Mouse (Mus musculus) C2C12 (cell line): ENCODE data around the gene Irak3. TPM values are rescaled to one million over a fixed set of nuclear protein-coding genes. Genes with fewer than 3 reads are reported as not detected.

Experiments
- H3K27me3 ChIP-seq: one replicate; pipeline ENCODE4 v1.6.1; 2011; ENCODE audit not compliant: control insufficient read depth, insufficient read depth, insufficient read length
- H3K36me3 ChIP-seq: one replicate; pipeline ENCODE4 v1.6.1; 2011; ENCODE audit not compliant: control insufficient read depth, insufficient read depth
- H3K4me3 ChIP-seq: one replicate; pipeline ENCODE4 v1.5.1; 2011; ENCODE audit warnings: mild to moderate bottlenecking, control low read depth; ENCODE audit not compliant: poor library complexity, insufficient read depth, severe bottlenecking
- H3K79me2 ChIP-seq: one replicate; pipeline ENCODE4 v1.6.1; 2011; ENCODE audit not compliant: control insufficient read depth, insufficient read depth
- H3K79me3 ChIP-seq: one replicate; pipeline ENCODE4 v1.6.1; 2011; ENCODE audit warnings: low read depth, control low read depth
- H3ac ChIP-seq: one replicate; pipeline ENCODE3; 2011; ENCODE audit warnings: low read depth; ENCODE audit not compliant: control insufficient read depth, insufficient read length
- CEBPB ChIP-seq: IDR thresholded peaks from one replicate; pipeline ENCODE4 v1.6.1; 2011; ENCODE audit warnings: low read depth, mild to moderate bottlenecking, control low read depth, moderate library complexity
- CTCF ChIP-seq: IDR thresholded peaks from one replicate; pipeline ENCODE4 v1.5.1; 2011; ENCODE audit not compliant: control insufficient read depth, insufficient read depth, insufficient read length
- FOSL1 ChIP-seq: IDR thresholded peaks from one replicate; pipeline ENCODE4 v1.8.0; 2011; ENCODE audit warnings: mild to moderate bottlenecking, low read length; ENCODE audit not compliant: poor library complexity, insufficient read depth, severe bottlenecking
- MAX ChIP-seq: IDR thresholded peaks from one replicate; pipeline ENCODE4 v1.6.1; 2011; ENCODE audit warnings: mild to moderate bottlenecking, control low read depth
- MYOD1 ChIP-seq: IDR thresholded peaks from one replicate; pipeline ENCODE4 v1.6.1; 2011; ENCODE audit warnings: low read depth; ENCODE audit not compliant: control insufficient read depth, insufficient read length
- MYOG ChIP-seq: IDR thresholded peaks from one replicate; pipeline ENCODE4 v1.6.1; 2011; ENCODE audit not compliant: control insufficient read depth, insufficient read length; ENCODE audit errors: extremely low read depth
- USF1 ChIP-seq: IDR thresholded peaks from one replicate; pipeline ENCODE4 v1.6.1; 2011; ENCODE audit warnings: low read depth, mild to moderate bottlenecking, control low read depth, moderate library complexity
- polyA plus RNA-seq: library from polyadenylated mRNA; unstranded; fragments of >200 nt; fragmentation: generic; extraction: Trizol; gene quantifications from one replicate; pipeline ENCODE4 v1.2.1, GENCODE M21; 2012; ENCODE audit warnings: missing spikeins

Gene Irak3
- polyA plus RNA-seq, 1 experiment, result 0.27 TPM

- Histone ChIP-seq H3K4me3 (no peak overlapping the region), H3K79me3 (no peaks in the 10 kb centered on the region), H3K27me3 (no peaks in the 10 kb centered on the region), H3ac (no peak overlapping the region), H3K79me2 (no peaks in the 10 kb centered on the region), H3K36me3 (no peaks in the 10 kb centered on the region)
- TF ChIP-seq CTCF, result no peak
- no peak for TF ChIP-seq CEBPB
- TF ChIP-seq FOSL1, result no peak
- TF ChIP-seq MYOD1, result no peak
- no peak for TF ChIP-seq USF1
- TF ChIP-seq MYOG, result no peak
- no peak for TF ChIP-seq MAX
Measured at GRCm38 (mm10) chr10:120140193-120140592, 61.7 kb downstream of the Irak3 start.

DNA sequence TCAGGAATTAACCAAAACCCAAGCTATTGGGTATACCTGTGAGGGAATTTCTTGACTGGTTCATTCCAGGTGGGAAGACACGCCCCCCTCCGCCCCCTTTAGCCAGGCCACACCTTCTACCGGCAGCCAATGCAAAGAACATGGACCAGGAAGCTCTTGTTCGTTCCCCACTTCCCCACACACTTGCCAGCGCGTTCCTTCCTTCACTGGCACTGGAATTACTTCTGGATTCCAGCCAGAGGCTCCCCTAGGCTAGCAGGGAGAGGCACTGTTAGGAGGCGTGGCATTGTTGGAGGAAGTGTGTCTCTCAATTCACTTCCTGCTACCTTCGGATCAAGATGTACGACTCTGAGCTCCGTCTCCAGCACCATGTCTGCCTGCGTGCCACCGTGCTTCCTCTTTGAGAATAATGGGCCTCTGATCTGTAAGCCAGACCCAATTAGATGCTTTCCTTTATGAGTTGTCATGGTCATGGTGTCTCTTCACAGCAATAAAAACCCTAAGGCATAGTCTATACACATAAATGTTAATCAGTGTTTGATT lies 65.8 kb downstream of the Irak3 start:
- Histone ChIP-seq H3K36me3 (no peaks in the 10 kb centered on the region), H3K27me3 (peaks cover 10% of the 10 kb centered on the region), H3K79me2 (no peaks in the 10 kb centered on the region), H3ac (no peak overlapping the region), H3K4me3 (no peak overlapping the region), H3K79me3 (no peaks in the 10 kb centered on the region)
- no peak for TF ChIP-seq CEBPB
- TF ChIP-seq USF1, result no peak
- no peak for TF ChIP-seq FOSL1
- no peak for TF ChIP-seq MYOD1
- no peak for TF ChIP-seq MAX

DNA sequence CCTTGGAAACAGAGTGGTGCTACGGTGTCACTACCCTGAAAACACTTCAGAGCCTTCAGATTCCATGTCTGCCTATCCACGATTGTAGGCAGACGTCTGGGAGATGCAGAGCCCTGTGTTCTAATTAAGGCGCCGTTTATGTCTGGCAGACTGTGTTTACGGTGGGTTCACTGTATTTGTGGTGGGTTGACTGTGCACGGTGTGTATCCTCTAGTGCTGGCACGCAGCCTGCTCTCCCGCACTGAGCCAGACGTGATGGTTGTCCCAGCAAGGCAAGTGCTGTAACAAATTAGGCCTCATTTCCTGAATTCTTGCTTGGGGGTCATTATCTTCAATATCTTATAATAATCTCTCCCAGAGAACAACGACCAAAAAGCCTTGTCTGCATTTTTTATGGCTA lies 68.2 kb downstream of the Irak3 start:
- H3K79me3 ChIP-seq, result no peaks in the 10 kb centered on the region
- peaks cover 10% of the 10 kb centered on the region for H3K27me3 ChIP-seq
- TF ChIP-seq MYOG, result no peak
- no peak for TF ChIP-seq MAX
- TF ChIP-seq MYOD1, result no peak
- TF ChIP-seq FOSL1, result no peak
- TF ChIP-seq USF1, result no peak
- no peak for TF ChIP-seq CEBPB
- no peak for TF ChIP-seq CTCF
- no peak overlapping the region for H3ac ChIP-seq
- no peak overlapping the region for H3K4me3 ChIP-seq
- H3K36me3 ChIP-seq, result no peaks in the 10 kb centered on the region
- H3K79me2 ChIP-seq, result no peaks in the 10 kb centered on the region

DNA sequence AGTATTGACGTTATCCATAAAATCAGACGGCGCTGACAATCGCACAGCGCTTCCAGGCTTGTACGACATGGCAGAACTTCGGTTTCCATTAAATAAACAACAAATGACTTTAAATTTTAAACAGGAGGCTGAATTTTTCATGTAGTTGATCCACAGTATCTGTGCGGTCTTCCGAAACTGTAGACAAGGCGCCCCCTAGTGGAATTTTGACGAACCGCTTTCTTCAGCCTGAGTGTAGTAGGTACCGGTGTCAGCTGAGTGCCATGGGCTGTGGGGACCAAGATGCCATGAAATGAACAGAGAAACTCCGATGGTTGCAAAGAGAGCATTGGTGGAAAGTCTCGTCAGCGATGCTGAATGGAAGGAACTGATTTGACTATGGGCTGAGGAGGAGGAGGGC lies 71.3 kb downstream of the Irak3 start:
- Histone ChIP-seq H3K27me3 (peaks cover 21% of the 10 kb centered on the region), H3K4me3 (no peak overlapping the region), H3K79me2 (no peaks in the 10 kb centered on the region), H3ac (no peak overlapping the region), H3K36me3 (no peaks in the 10 kb centered on the region), H3K79me3 (no peaks in the 10 kb centered on the region)
- TF ChIP-seq CTCF, result no peak
- TF ChIP-seq MYOD1, result no peak
- no peak for TF ChIP-seq MAX
- no peak for TF ChIP-seq USF1
- TF ChIP-seq FOSL1, result no peak
- TF ChIP-seq MYOG, result no peak
- TF ChIP-seq CEBPB, result no peak

DNA sequence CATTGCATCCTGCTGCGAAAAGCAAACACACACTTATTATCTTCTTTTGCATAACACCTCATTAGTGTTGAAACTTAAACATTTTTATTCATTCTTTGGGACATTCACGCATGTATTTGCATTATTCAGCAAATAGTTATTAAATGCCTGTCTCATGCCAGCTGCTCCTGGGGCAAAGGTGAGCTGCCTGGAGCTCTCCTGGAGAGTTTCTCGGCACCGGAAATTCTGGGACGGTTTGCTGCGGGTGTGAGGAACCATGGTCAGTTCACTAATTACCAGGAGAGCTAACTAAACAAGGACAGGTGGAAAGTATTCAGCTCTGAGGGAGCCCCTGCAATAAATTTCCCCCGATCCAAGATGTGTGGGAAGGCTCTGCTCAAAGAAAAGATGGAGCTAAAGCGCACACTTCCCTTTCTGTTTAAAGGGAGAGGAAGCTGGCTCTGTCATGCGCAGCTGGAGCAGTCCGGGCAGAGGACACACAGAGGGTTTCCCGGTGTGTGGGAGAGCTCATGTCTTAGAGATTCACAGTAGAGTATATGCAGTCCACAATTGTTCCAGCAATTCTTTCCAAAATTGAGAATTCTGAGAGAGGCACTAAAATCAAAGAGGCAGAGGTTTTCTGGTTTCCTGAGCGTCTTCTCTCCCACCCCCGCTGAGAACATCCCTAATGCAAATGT lies 73.2 kb downstream of the Irak3 start:
- TF ChIP-seq USF1 (no peak), MYOG (no peak)

GRCm38 (mm10) chr10:120125465-120125857 lies 76.5 kb downstream of the Irak3 start:
- no peak overlapping the region for H3K4me3 ChIP-seq
- no peaks in the 10 kb centered on the region for H3K36me3 ChIP-seq
- no peak overlapping the region for H3ac ChIP-seq
- peaks cover 11% of the 10 kb centered on the region for H3K27me3 ChIP-seq
- TF ChIP-seq CEBPB (no peak), MAX (no peak), MYOD1 (no peak), USF1 (no peak), FOSL1 (no peak), MYOG (no peak)
- H3K79me2 ChIP-seq, result no peaks in the 10 kb centered on the region
- no peaks in the 10 kb centered on the region for H3K79me3 ChIP-seq

More for the DNA sequence above, 73.2 kb downstream of the Irak3 start:
- H3K36me3 ChIP-seq, result no peaks in the 10 kb centered on the region
- peaks cover 21% of the 10 kb centered on the region for H3K27me3 ChIP-seq
- H3ac ChIP-seq, result no peak overlapping the region
- no peaks in the 10 kb centered on the region for H3K79me2 ChIP-seq
- H3K4me3 ChIP-seq, result no peak overlapping the region
- no peaks in the 10 kb centered on the region for H3K79me3 ChIP-seq
